In genomic region chr15:78832701-78833123, GRCm38 (mm10) we compare ENCODE assay signal across 9 mouse cellular contexts. TPM values are rescaled to one million over a fixed set of nuclear protein-coding genes. Genes with fewer than 3 reads are reported as not detected.
DNase-seq lines count a peak whose midpoint lies in the region; ATAC-seq and TF ChIP-seq lines count a peak whose summit lies in the region.
"Had no signal": no experiment of that assay in that cellular context is flagged by ENCODE, and none has a peak within 500 bp of the region (broad histone marks: within the 10 kb centered on the region; RNA-seq: fewer than 3 reads in every experiment).

No protein-coding gene starts in this region.

- 0 out of 2 replicates have a peak, but pooled peaks cover 4% of the 10 kb centered on the region for H3K27me3 ChIP-seq in forebrain, embryonic 14.5 days (replicated peaks; ENCODE audit: control insufficient read depth, insufficient read depth, low read length)
- H3K27me3 ChIP-seq in heart, embryonic 16.5 days (ENCODE audit: control insufficient read depth, insufficient read depth, low read length), result no peaks in the 10 kb centered on the region
- no peaks in the 10 kb centered on the region for H3K27me3 ChIP-seq in liver, embryonic 14.5 days (ENCODE audit: control insufficient read depth, insufficient read depth, low read length)

- no peaks in the 10 kb centered on the region for H3K9me3 ChIP-seq in forebrain, embryonic 14.5 days (replicated peaks; ENCODE audit: control insufficient read depth, low read length)
- H3K9me3 ChIP-seq in heart, embryonic 16.5 days (replicated peaks; ENCODE audit: control insufficient read depth, low read length), result no peaks in the 10 kb centered on the region
- H3K9me3 ChIP-seq in liver, embryonic 14.5 days (ENCODE audit: control insufficient read depth, low read length), result no peaks in the 10 kb centered on the region

- TF ChIP-seq EP300 in liver, embryonic 14.5 days (IDR thresholded peaks at IDR 0.05; ENCODE audit: low read depth), result no peak

- DNase-seq in ovary, adult 18-20 months (ENCODE audit: low spot score), result peak; percentile 88
- DNase-seq in ovary, postnatal 10 days (ENCODE audit: low spot score), result no peak
- DNase-seq in forebrain, embryonic 14.5 days (ENCODE audit: low spot score), result peak; percentile 71
- peak; percentile 89 for DNase-seq in kidney, postnatal 14 days
- DNase-seq in liver, embryonic 14.5 days (ENCODE audit: low read depth in 3 of 3, low spot score in 3 of 3), result no peak
- DNase-seq in ovary, postnatal 14 days (ENCODE audit: low spot score), result peak; percentile 65

- no peaks in the 10 kb centered on the region for H3K36me3 ChIP-seq in forebrain, embryonic 14.5 days (ENCODE audit: control insufficient read depth, insufficient read depth, low read length)
- no peaks in the 10 kb centered on the region for H3K36me3 ChIP-seq in heart, embryonic 16.5 days (ENCODE audit: control insufficient read depth, insufficient read depth)
- H3K36me3 ChIP-seq in liver, embryonic 14.5 days (replicated peaks; ENCODE audit: control insufficient read depth, insufficient read depth, low read depth), result no peaks in the 10 kb centered on the region

- 9% methylated on average over 14 of the region's 14 CpGs for WGBS in forebrain, embryonic 14.5 days
- 21% methylated on average over 14 of the region's 14 CpGs for WGBS in heart, embryonic 16.5 days
- WGBS in liver, embryonic 14.5 days (ENCODE audit: insufficient replicate concordance), result 56% methylated on average over 14 of the region's 14 CpGs

- H3K9ac ChIP-seq in forebrain, embryonic 14.5 days (ENCODE audit: low read length), result peak overlapping the region; percentile 45
- H3K9ac ChIP-seq in heart, embryonic 16.5 days (ENCODE audit: low read length), result peak overlapping the region; percentile 59
- no peak overlapping the region for H3K9ac ChIP-seq in liver, embryonic 14.5 days (replicated peaks)

- H3K4me2 ChIP-seq in forebrain, embryonic 14.5 days (ENCODE audit: low read length), result no peak overlapping the region
- peak overlapping the region; percentile 24 for H3K4me2 ChIP-seq in heart, embryonic 16.5 days (ENCODE audit: low read depth, low read length)
- no peak overlapping the region for H3K4me2 ChIP-seq in liver, embryonic 14.5 days (ENCODE audit: low read depth)

- TF ChIP-seq CTCF in liver, embryonic 14.5 days (IDR thresholded peaks at IDR 0.05; ENCODE audit: low read depth), result no peak

- peak; percentile 75 for ATAC-seq in forebrain, embryonic 14.5 days
- peak; percentile 40 for ATAC-seq in heart, embryonic 16.5 days (replicated peaks; ENCODE audit: extremely low read depth, insufficient read depth, low FRiP score)
- ATAC-seq in liver, embryonic 14.5 days (ENCODE audit: insufficient read depth), result peak; percentile 22
- no peak for ATAC-seq in megakaryocyte-erythroid progenitor cell, adult 5-6 weeks (replicated peaks; ENCODE audit: low FRiP score, low TSS enrichment, poor library complexity, severe bottlenecking)

- no peaks in the 10 kb centered on the region; the same call in 1 of the 2 replicates for H3K4me1 ChIP-seq in forebrain, embryonic 14.5 days (ENCODE audit: control insufficient read depth, insufficient read depth, low read length)
- peaks cover 41% of the 10 kb centered on the region for H3K4me1 ChIP-seq in heart, embryonic 16.5 days (ENCODE audit: control insufficient read depth, insufficient read depth, low read length)
- peaks cover 12 to 23% of the 10 kb centered on the region in 2 experiments for H3K4me1 ChIP-seq in liver, embryonic 14.5 days (replicated peaks; ENCODE audit: control insufficient read depth in 2 of 2, insufficient read depth in 2 of 2, low read length in 1 of 2)

- peak overlapping the region; percentile 58 for H3K27ac ChIP-seq in forebrain, embryonic 14.5 days (ENCODE audit: low read depth, low read length)
- peak overlapping the region; percentile 91 for H3K27ac ChIP-seq in heart, embryonic 16.5 days (ENCODE audit: low read length)
- H3K27ac ChIP-seq in liver, embryonic 14.5 days, result no peak overlapping the region; the same call in 1 of the 2 replicates

- H3K4me3 ChIP-seq in forebrain, embryonic 14.5 days (ENCODE audit: low read depth, low read length), result no peak overlapping the region
- H3K4me3 ChIP-seq in heart, embryonic 16.5 days (ENCODE audit: low read length), result no peak overlapping the region
- no peak overlapping the region for H3K4me3 ChIP-seq in liver, embryonic 14.5 days (ENCODE audit: insufficient read depth in 1 of 2, low read depth in 2 of 2, low read length in 2 of 2)

RNA-seq across cellular contexts. Expression of gene Cdc42ep1, which starts 9.7 kb away (rescaled TPM):
- 5.1 and 8.0 TPM in 2 replicates for polyA plus RNA-seq in forebrain, embryonic 14.5 days (2014; fragmentation: Nextera tagmentation; extraction: Ambion mirVana)
- polyA plus RNA-seq in heart, embryonic 16.5 days (2015; fragmentation: Nextera tagmentation; extraction: Ambion mirVana), result 29.4 and 38.7 TPM in 2 replicates
- polyA plus RNA-seq in liver, embryonic 14.5 days (2012; rRNA removed), result 8.1 and 10.1 TPM in 2 replicates
- polyA plus RNA-seq in liver, embryonic 14.5 days (2014; fragmentation: Nextera tagmentation; extraction: Ambion mirVana), result 7.8 and 8.6 TPM in 2 replicates
- 0.77 TPM in 1 of 2 replicates, not detected in the other for total RNA-seq in megakaryocyte-erythroid progenitor cell, adult 5-6 weeks (2014; fragmentation: Nextera tagmentation)
- total RNA-seq in megakaryocyte-erythroid progenitor cell, adult 5-6 weeks (2017), result not detected in 2 replicates
- total RNA-seq: CH12.LX had no signal

RNA-seq across cellular contexts. Expression of gene Lgals2, which starts 22.6 kb away (rescaled TPM):
- not detected in 2 replicates for polyA plus RNA-seq in forebrain, embryonic 14.5 days (2014; fragmentation: Nextera tagmentation; extraction: Ambion mirVana)
- 2.2 TPM in 1 of 2 replicates, not detected in the other for polyA plus RNA-seq in heart, embryonic 16.5 days (2015; fragmentation: Nextera tagmentation; extraction: Ambion mirVana)
- polyA plus RNA-seq in liver, embryonic 14.5 days (2012; rRNA removed), result 8.7 and 9.8 TPM in 2 replicates
- polyA plus RNA-seq in liver, embryonic 14.5 days (2014; fragmentation: Nextera tagmentation; extraction: Ambion mirVana), result 14.0 and 15.0 TPM in 2 replicates
- total RNA-seq in megakaryocyte-erythroid progenitor cell, adult 5-6 weeks (2014; fragmentation: Nextera tagmentation), result not detected in 2 replicates
- not detected in 2 replicates for total RNA-seq in megakaryocyte-erythroid progenitor cell, adult 5-6 weeks (2017)
- total RNA-seq: CH12.LX had no signal

RNA-seq across cellular contexts. Expression of gene Card10, which starts 29.9 kb away (rescaled TPM):
- 1.1 and 1.4 TPM in 2 replicates for polyA plus RNA-seq in forebrain, embryonic 14.5 days (2014; fragmentation: Nextera tagmentation; extraction: Ambion mirVana)
- polyA plus RNA-seq in heart, embryonic 16.5 days (2015; fragmentation: Nextera tagmentation; extraction: Ambion mirVana), result 6.3 and 7.4 TPM in 2 replicates
- polyA plus RNA-seq in liver, embryonic 14.5 days (2012; rRNA removed), result 2.2 and 2.5 TPM in 2 replicates
- 1.1 and 1.3 TPM in 2 replicates for polyA plus RNA-seq in liver, embryonic 14.5 days (2014; fragmentation: Nextera tagmentation; extraction: Ambion mirVana)
- 0.42 TPM in 1 of 2 replicates, not detected in the other for total RNA-seq in megakaryocyte-erythroid progenitor cell, adult 5-6 weeks (2014; fragmentation: Nextera tagmentation)
- not detected in 2 replicates for total RNA-seq in megakaryocyte-erythroid progenitor cell, adult 5-6 weeks (2017)

RNA-seq across cellular contexts. Expression of gene Gga1, which starts 44.3 kb away (rescaled TPM):
- polyA plus RNA-seq in forebrain, embryonic 14.5 days (2014; fragmentation: Nextera tagmentation; extraction: Ambion mirVana), result 34.8 and 46.5 TPM in 2 replicates
- 44.9 and 48.9 TPM in 2 replicates for polyA plus RNA-seq in heart, embryonic 16.5 days (2015; fragmentation: Nextera tagmentation; extraction: Ambion mirVana)
- polyA plus RNA-seq in liver, embryonic 14.5 days (2012; rRNA removed), result 16.6 and 19.1 TPM in 2 replicates
- 13.6 and 15.6 TPM in 2 replicates for polyA plus RNA-seq in liver, embryonic 14.5 days (2014; fragmentation: Nextera tagmentation; extraction: Ambion mirVana)
- 30.0 and 47.6 TPM in 2 replicates for total RNA-seq in megakaryocyte-erythroid progenitor cell, adult 5-6 weeks (2014; fragmentation: Nextera tagmentation)
- 7.8 and 10.9 TPM in 2 replicates for total RNA-seq in megakaryocyte-erythroid progenitor cell, adult 5-6 weeks (2017)

RNA-seq across cellular contexts. Expression of gene Mfng, which starts 59.4 kb away (rescaled TPM):
- 48.2 and 51.5 TPM in 2 replicates for polyA plus RNA-seq in forebrain, embryonic 14.5 days (2014; fragmentation: Nextera tagmentation; extraction: Ambion mirVana)
- 19.6 and 19.8 TPM in 2 replicates for polyA plus RNA-seq in heart, embryonic 16.5 days (2015; fragmentation: Nextera tagmentation; extraction: Ambion mirVana)
- polyA plus RNA-seq in liver, embryonic 14.5 days (2012; rRNA removed), result 3.4 and 3.7 TPM in 2 replicates
- polyA plus RNA-seq in liver, embryonic 14.5 days (2014; fragmentation: Nextera tagmentation; extraction: Ambion mirVana), result 2.9 and 3.6 TPM in 2 replicates
- total RNA-seq in megakaryocyte-erythroid progenitor cell, adult 5-6 weeks (2014; fragmentation: Nextera tagmentation), result 15.0 and 21.8 TPM in 2 replicates
- total RNA-seq in megakaryocyte-erythroid progenitor cell, adult 5-6 weeks (2017), result 4.6 and 5.1 TPM in 2 replicates

Comparison
In these comparisons a context has a peak if more than half of its experiments do, and no peak if none do; other contexts are left out.
1. DNase-seq: peak in ovary, adult 18-20 months (single experiment), forebrain, embryonic 14.5 days (single experiment), kidney, postnatal 14 days (single experiment) and ovary, postnatal 14 days (single experiment); none in ovary, postnatal 10 days (single experiment) and liver, embryonic 14.5 days (0 of 3).